Mouse (Mus musculus) heart, postnatal 0 days (tissue): ENCODE data around the gene Cyp19a1.

Source experiments
- CTCF ChIP-seq: IDR thresholded peaks from 2 replicates; pipeline ENCODE4 v1.5.1; 2016; ENCODE audit warnings: antibody characterized with exemption, control low read depth, low read depth
- EP300 ChIP-seq: IDR thresholded peaks from 2 replicates; pipeline ENCODE4 v1.6.1; 2016; ENCODE audit warnings: antibody characterized with exemption, low read depth

DNA sequence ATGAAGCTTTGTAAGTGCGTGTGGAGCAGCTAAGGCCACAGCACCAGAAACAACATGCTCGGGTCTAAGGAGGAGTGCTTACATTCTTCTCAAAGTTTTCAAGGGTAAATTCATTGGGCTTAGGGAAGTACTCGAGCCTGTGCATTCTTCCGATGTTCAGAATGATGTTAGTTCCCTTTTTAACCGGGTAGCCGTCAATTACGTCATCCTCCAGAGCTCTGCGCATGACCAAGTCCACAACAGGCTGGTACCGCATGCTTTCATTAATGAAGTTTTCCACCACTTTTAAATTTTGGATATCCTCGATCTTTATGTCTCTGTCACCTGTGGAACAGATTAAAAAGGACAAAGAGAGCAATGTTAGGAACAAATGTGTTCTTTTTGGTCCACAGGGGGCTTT, 99.5 kb downstream of the Cyp19a1 start:
- TF ChIP-seq CTCF (no peak), EP300 (no peak)
